Mouse (Mus musculus): ENCODE measurements around the gene Ep300.
"Not testable (repeated sequence)": the region's sequence is repeated elsewhere in the genome, so short reads cannot be mapped to it uniquely, and the experiment has no call there.

The Ep300 gene

GRCm38 (mm10) chr15:81594146-81594696 is 9.1 kb downstream of the Ep300 start:
- DNase-seq (ENCODE audit: inconsistent ontology term): no peak

- not testable (repeated sequence) for DNase-seq (ENCODE audit: inconsistent ontology term)
These were observed 13.6 kb downstream of the Ep300 start for GRCm38 (mm10) chr15:81598742-81599141.

GRCm38 (mm10) chr15:81605241-81605640 is 20.1 kb downstream of the Ep300 start:
- DNase-seq (ENCODE audit: inconsistent ontology term): peak; percentile 26

GRCm38 (mm10) chr15:81606634-81607033 is 21.5 kb downstream of the Ep300 start:
- no peak for DNase-seq (ENCODE audit: inconsistent ontology term)

- DNase-seq (ENCODE audit: inconsistent ontology term): no peak
These were observed 64.6 kb downstream of the Ep300 start for GRCm38 (mm10) chr15:81649516-81650455.

GRCm38 (mm10) chr15:81650636-81651035 is 65.5 kb downstream of the Ep300 start:
- no peak for DNase-seq (ENCODE audit: inconsistent ontology term)

GRCm38 (mm10) chr15:81661701-81662100 is 76.5 kb downstream of the Ep300 start:
- DNase-seq (ENCODE audit: inconsistent ontology term): no peak

GRCm38 (mm10) chr15:81663281-81663680 is 78.1 kb downstream of the Ep300 start:
- no peak for DNase-seq (ENCODE audit: inconsistent ontology term)

GRCm38 (mm10) chr15:81663697-81664561 is 78.8 kb downstream of the Ep300 start, which contains the start of gene L3mbtl2:
L3mbtl2 (plus strand) TSS chr15:81663889.
- peak; percentile 94 for DNase-seq (ENCODE audit: inconsistent ontology term)

- DNase-seq (ENCODE audit: inconsistent ontology term): no peak
These were observed 81.8 kb downstream of the Ep300 start for GRCm38 (mm10) chr15:81666957-81667356.

GRCm38 (mm10) chr15:81670231-81670640 is 85.1 kb downstream of the Ep300 start:
- DNase-seq (ENCODE audit: inconsistent ontology term): peak; percentile 43

- no peak for DNase-seq (ENCODE audit: inconsistent ontology term)
These were observed 91.5 kb downstream of the Ep300 start for GRCm38 (mm10) chr15:81676637-81677036.

- no peak for DNase-seq (ENCODE audit: inconsistent ontology term)
These were observed 95.2 kb downstream of the Ep300 start for GRCm38 (mm10) chr15:81680301-81680805.

- no peak for DNase-seq (ENCODE audit: inconsistent ontology term)
These were observed 108.3 kb downstream of the Ep300 start for GRCm38 (mm10) chr15:81693366-81693966.

- DNase-seq (ENCODE audit: inconsistent ontology term): peak; percentile 87
These were observed 109.1 kb downstream of the Ep300 start for GRCm38 (mm10) chr15:81693967-81694881.

- DNase-seq (ENCODE audit: inconsistent ontology term): no peak
These were observed 109.7 kb downstream of the Ep300 start for GRCm38 (mm10) chr15:81694891-81695290.

GRCm38 (mm10) chr15:81697175-81697574 is 112.0 kb downstream of the Ep300 start, which contains the start of gene Chadl:
Chadl (minus strand) TSS chr15:81697287.
- peak; percentile 84 for DNase-seq (ENCODE audit: inconsistent ontology term)

- no peak for DNase-seq (ENCODE audit: inconsistent ontology term)
These were observed 112.7 kb downstream of the Ep300 start for GRCm38 (mm10) chr15:81697847-81698246.

- DNase-seq (ENCODE audit: inconsistent ontology term): no peak
These were observed 113.4 kb downstream of the Ep300 start for GRCm38 (mm10) chr15:81698532-81698931.

GRCm38 (mm10) chr15:81700161-81700560 is 115.0 kb downstream of the Ep300 start:
- no peak for DNase-seq (ENCODE audit: inconsistent ontology term)

Data from Muller cell, postnatal 12 days (primary cell).